Mouse (Mus musculus): ENCODE measurements at regions not wholly inside any gene's neighbourhood (a gene's known extent, or its start where the extent isn't known, plus 50 kb on each side); places are given as distances from the start of the nearest gene placed in this dataset.
"Not testable (repeated sequence)": the region's sequence is repeated elsewhere in the genome, so short reads cannot be mapped to it uniquely, and the experiment has no call there.

GRCm38 (mm10) chr13:46042224-46042623 is 77.4 kb upstream of the Atxn1 start:
- intact Hi-C loops (cut with DNase I; ENCODE audit: low total_unique reads) = no loop called here
- DNase-seq = no peak

DNA sequence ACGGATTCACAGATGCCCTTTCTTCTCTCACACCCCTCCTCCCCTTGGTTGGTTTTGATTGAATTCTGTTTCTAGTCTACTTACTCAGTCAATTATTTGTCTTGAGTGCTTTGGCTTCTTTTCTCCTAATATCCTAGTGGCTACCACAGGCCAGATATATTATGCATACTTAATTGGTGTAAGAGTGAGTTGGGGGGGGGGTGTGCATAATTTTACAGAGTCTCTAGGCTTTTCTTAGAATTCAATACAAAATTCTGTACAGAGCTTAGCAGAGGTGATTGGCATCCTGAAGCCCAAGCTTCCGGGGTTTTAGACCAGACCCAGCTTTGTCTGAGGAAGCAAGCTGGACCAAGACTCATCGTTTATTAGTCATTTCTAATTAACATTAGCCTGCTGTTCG is 76.7 kb upstream of the Atxn1 start:
- no peak for DNase-seq
- intact Hi-C loops (cut with DNase I; ENCODE audit: low total_unique reads) = no loop called here

- intact Hi-C loops (cut with DNase I; ENCODE audit: low total_unique reads) = no loop called here
- no peak for DNase-seq
Measured at GRCm38 (mm10) chr13:46040062-46040461, 75.3 kb upstream of the Atxn1 start.

GRCm38 (mm10) chr13:46038441-46039331 is 73.9 kb upstream of the Atxn1 start:
- intact Hi-C loops (cut with DNase I; ENCODE audit: low total_unique reads) = no loop called here
- DNase-seq = no peak

- intact Hi-C loops (cut with DNase I; ENCODE audit: low total_unique reads) = no loop called here
- DNase-seq = no peak
Measured at GRCm38 (mm10) chr13:46032281-46032680, 67.5 kb upstream of the Atxn1 start.

DNA sequence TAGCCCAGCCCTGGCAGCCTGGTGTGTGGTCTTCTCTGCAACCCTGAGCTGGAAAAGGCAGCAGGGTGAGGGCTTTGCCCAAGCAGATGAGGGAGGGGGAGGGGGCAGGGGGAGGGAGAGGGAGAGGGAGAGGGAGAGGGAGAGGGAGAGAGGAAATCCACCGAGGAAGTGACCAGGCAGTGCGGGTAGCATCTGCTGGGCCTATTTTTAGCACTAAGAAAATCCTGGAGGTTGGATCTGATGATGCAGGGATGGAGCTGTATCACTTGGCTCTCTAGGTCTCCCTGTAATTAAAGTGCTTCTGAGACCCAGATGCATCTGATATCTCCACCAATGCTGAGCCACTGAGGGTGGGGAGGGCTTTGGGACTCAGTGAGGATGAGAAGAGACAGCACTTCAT is 61.2 kb upstream of the Atxn1 start:
- no peak for DNase-seq
- intact Hi-C loops (cut with DNase I; ENCODE audit: low total_unique reads) = no loop called here

DNA sequence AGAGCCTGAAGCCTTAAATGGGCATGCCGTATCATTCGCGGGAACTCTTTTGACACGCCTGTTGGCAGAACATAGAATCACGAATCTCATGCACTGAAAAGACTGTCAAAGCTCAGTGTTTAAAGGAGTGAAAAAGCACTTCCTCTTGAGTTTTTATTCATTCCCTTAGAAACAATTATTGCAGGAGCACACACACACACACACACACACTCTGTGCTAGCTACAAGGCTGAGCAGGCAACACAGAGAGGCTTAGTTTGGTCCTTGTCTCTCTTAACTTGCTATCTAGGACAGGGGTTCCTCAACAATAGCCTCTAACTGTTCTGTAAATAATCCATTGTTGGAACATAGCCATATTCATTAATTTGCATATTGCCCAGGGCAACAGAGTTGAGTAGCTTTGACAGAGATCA is 58.8 kb upstream of the Atxn1 start:
- DNase-seq = no peak
- intact Hi-C loops (cut with DNase I; ENCODE audit: low total_unique reads) = no loop called here

DNA sequence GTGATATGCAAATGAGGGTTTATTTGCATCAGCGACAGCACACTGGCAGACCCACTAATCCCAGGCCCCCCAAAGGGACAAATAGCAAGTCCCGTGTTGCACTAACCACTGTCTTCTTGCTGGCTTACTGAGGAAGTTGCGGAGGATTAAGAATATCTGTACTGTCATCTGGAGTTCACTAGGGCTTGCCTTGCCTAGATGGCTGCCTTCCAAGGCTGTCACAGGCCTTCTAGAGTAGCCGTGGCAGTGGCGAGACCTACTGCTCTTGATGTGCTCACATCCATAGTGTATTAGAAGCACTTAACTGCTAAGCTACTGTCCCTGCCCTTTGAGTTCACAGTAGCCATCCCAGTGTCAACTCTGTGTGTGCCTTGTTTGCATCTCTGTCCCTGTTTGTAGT is 58.4 kb upstream of the Atxn1 start:
- DNase-seq = no peak
- intact Hi-C loops (cut with DNase I; ENCODE audit: low total_unique reads) = no loop called here

DNA sequence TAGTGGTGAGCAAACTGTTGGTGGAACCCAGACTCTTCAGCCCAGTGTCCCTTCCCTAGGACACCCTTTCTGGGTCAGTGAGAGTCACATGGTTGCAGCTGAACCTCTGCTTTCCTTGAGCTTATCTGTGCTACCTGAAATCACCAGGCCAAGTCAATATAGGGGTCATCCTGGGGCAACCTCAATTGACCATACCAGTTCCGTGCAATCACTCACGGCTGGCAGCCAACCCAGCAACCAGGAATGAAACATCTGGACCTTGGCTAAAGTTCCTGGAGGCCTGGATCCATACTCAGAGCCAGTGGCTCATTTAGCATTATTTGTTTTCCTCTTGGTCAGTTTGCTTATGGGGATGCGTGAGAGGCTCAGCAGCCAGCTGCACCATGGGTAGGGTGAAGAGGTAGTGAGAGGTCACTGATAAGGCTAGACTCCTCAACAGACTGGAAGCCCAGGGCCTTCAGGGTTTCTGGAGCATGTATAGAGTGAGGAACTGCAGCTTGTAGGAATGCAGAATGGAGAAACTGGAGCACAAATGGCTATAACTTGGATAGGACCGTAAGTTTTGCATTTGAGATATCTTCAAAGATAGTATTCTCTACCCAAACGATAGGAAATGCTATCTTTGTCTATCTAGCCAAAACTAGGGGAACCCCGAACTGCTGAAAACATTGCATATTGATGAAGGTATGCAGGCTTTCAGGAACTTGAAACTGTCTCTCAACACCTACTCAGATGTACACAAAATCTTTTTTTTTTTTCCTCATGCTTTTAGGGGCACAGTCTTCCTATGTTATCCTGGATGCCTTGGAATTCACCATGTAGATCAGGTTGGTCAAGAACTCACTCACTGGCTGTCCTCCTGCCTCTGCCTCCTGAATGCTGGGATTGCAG is 56.4 kb upstream of the Atxn1 start:
- intact Hi-C loops (cut with DNase I; ENCODE audit: low total_unique reads) = no loop called here
- DNase-seq = no peak

- intact Hi-C loops (cut with DNase I; ENCODE audit: low total_unique reads) = no loop called here
- DNase-seq = no peak
Measured at GRCm38 (mm10) chr13:46019431-46020166, 54.8 kb upstream of the Atxn1 start.

DNA sequence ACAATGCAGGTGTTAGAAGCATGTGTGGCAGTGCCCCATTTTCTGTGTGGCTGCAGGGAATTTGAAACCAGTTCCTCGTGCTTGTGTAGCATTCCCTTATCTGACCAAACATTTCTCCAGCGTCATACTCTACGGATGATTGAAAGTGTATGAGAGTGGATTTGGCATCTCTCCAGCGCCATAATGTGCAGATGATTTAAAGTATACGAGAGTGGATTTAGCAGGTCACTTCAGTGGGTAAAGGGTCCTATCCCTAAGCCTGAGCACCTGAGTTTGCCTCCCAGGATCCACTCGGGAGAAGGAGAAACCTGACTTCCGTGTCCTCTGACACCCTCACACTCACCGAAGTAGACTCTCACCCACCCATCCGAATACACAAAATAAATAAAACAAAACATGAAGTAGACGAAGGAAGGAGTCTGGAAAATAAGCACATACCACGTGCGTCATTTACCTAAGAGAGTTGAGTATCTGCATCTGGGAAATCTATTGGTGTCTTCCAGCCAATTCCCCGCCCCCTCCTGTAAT is 54.2 kb upstream of the Atxn1 start:
- no peak for DNase-seq
- intact Hi-C loops (cut with DNase I; ENCODE audit: low total_unique reads) = no loop called here

GRCm38 (mm10) chr13:46017742-46018141 is 52.9 kb upstream of the Atxn1 start:
- intact Hi-C loops (cut with DNase I; ENCODE audit: low total_unique reads) = no loop called here
- DNase-seq = no peak

GRCm38 (mm10) chr13:46017011-46017410 is 52.2 kb upstream of the Atxn1 start:
- DNase-seq; intact Hi-C loops (cut with DNase I; ENCODE audit: low total_unique reads): not testable (repeated sequence)

DNA sequence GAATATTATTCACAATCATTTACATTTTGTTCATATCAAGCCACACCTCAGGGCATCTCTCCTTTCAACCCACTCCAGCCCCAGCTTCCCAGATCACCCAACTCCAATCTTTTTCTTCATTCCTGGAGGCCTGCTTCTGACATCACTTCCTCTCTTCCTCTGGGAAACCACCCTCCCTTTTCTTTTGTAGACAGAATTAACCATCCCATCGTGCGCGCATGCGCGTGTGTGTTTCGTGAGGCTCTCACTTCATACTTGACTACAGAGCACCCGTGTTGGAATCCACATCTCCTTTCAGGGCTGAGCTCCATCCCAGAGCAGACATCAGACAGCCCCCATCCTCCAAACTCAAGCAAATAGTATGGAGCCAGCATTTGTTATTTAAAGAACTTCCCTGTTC is 50.4 kb upstream of the Atxn1 start:
- DNase-seq = no peak
- intact Hi-C loops (cut with DNase I; ENCODE audit: low total_unique reads) = no loop called here

- intact Hi-C loops (cut with DNase I; ENCODE audit: low total_unique reads) = no loop called here
- no peak for DNase-seq
Measured at GRCm38 (mm10) chr13:46014637-46015036, 49.8 kb upstream of the Atxn1 start.
